Mouse (Mus musculus): Measurements from ENCODE around the gene Mmd2. TPM values are rescaled to one million over a fixed set of nuclear protein-coding genes. Genes with fewer than 3 reads are reported as not detected.

Gene Mmd2
- polyA plus RNA-seq, 1 experiment from 2014 or later: 16.4 TPM

- Histone ChIP-seq H3K36me3 (no peaks in the 10 kb centered on the region), H3K9ac (no peak overlapping the region), H3K9me3 (no peaks in the 10 kb centered on the region), H3K4me1 (0 out of 2 replicates have a peak, but pooled peaks cover 1% of the 10 kb centered on the region), H3K27ac (no peak overlapping the region), H3K4me3 (no peak overlapping the region), H3K27me3 (replicated peaks) (peaks cover 4% of the 10 kb centered on the region), H3K4me2 (replicated peaks) (no peak overlapping the region)
- ATAC-seq (ENCODE audit: low FRiP score, low read depth): no peak
- WGBS: 79% methylated on average over 8 of the region's 8 CpGs
These were observed 83.7 kb downstream of the Mmd2 start for GRCm38 (mm10) chr5:142524711-142525464.

GRCm38 (mm10) chr5:142521195-142521866, 87.3 kb downstream of the Mmd2 start:
- Histone ChIP-seq H3K9ac (no peak overlapping the region), H3K27me3 (replicated peaks) (no peaks in the 10 kb centered on the region), H3K9me3 (no peaks in the 10 kb centered on the region), H3K4me1 (no peaks in the 10 kb centered on the region), H3K36me3 (no peaks in the 10 kb centered on the region), H3K4me2 (replicated peaks) (no peak overlapping the region), H3K27ac (no peak overlapping the region), H3K4me3 (no peak overlapping the region)
- 85% methylated on average over 11 of the region's 11 CpGs for WGBS
- no peak for ATAC-seq (ENCODE audit: low FRiP score, low read depth)

GRCm38 (mm10) chr5:142520360-142520759, 88.2 kb downstream of the Mmd2 start:
- Histone ChIP-seq H3K27me3 (replicated peaks) (no peaks in the 10 kb centered on the region), H3K4me1 (no peaks in the 10 kb centered on the region), H3K9me3 (no peaks in the 10 kb centered on the region), H3K9ac (no peak overlapping the region), H3K36me3 (no peaks in the 10 kb centered on the region), H3K4me2 (replicated peaks) (no peak overlapping the region), H3K4me3 (no peak overlapping the region), H3K27ac (no peak overlapping the region)
- 87% methylated on average over 4 of the region's 4 CpGs for WGBS
- ATAC-seq (ENCODE audit: low FRiP score, low read depth): no peak

GRCm38 (mm10) chr5:142518973-142519372, 89.6 kb downstream of the Mmd2 start:
- Histone ChIP-seq H3K36me3 (no peaks in the 10 kb centered on the region), H3K9me3 (no peaks in the 10 kb centered on the region), H3K4me3 (no peak overlapping the region), H3K9ac (no peak overlapping the region), H3K4me2 (replicated peaks) (no peak overlapping the region), H3K27ac (no peak overlapping the region), H3K4me1 (no peaks in the 10 kb centered on the region), H3K27me3 (replicated peaks) (no peaks in the 10 kb centered on the region)
- no peak for ATAC-seq (ENCODE audit: low FRiP score, low read depth)
- WGBS: 68% methylated on average over 6 of the region's 6 CpGs

Other genes with a start within 250 kb of the Mmd2 start
- 6.2 and 7.2 TPM in 2 replicates for gene Foxk1, start 207.3 kb downstream of the Mmd2 start, polyA plus RNA-seq (2016; fragmentation: Nextera tagmentation; extraction: Ambion mirVana)
- gene Ap5z1, start 144.9 kb downstream of the Mmd2 start, polyA plus RNA-seq (2016; fragmentation: Nextera tagmentation; extraction: Ambion mirVana): 15.7 and 17.7 TPM in 2 replicates
- 0.26 and 0.34 TPM in 2 replicates for gene Papolb, start 78.7 kb downstream of the Mmd2 start, polyA plus RNA-seq (2016; fragmentation: Nextera tagmentation; extraction: Ambion mirVana)
- gene Radil, start 57.7 kb downstream of the Mmd2 start, polyA plus RNA-seq (2016; fragmentation: Nextera tagmentation; extraction: Ambion mirVana): 9.6 and 14.1 TPM in 2 replicates
- gene Wipi2, start 18.9 kb upstream of the Mmd2 start, polyA plus RNA-seq (2016; fragmentation: Nextera tagmentation; extraction: Ambion mirVana): 58.1 and 61.6 TPM in 2 replicates
- gene Slc29a4, start 83.7 kb upstream of the Mmd2 start, polyA plus RNA-seq (2016; fragmentation: Nextera tagmentation; extraction: Ambion mirVana): 65.0 and 66.7 TPM in 2 replicates
- gene Tnrc18, start 208.9 kb upstream of the Mmd2 start, polyA plus RNA-seq (2016; fragmentation: Nextera tagmentation; extraction: Ambion mirVana): 51.5 and 57.5 TPM in 2 replicates